Mouse (Mus musculus) erythroblast, embryonic 14.5 days (primary cell): ENCODE results near the gene Mrps7.

ENCODE experiments used
- GATA1 ChIP-seq: IDR thresholded peaks from 2 replicates; pipeline ENCODE4 v1.6.1; 2012; ENCODE audit warnings: low read length, inconsistent platforms, mixed read lengths
- TAL1 ChIP-seq: IDR thresholded peaks from 3 replicates; pipeline ENCODE4 v1.6.1; 2012; ENCODE audit warnings: low read length, inconsistent platforms, mixed read lengths

- TF ChIP-seq GATA1 (no peak), TAL1 (no peak)
Measured at GRCm38 (mm10) chr11:115638498-115639409, 35.0 kb downstream of the Mrps7 start.
